Mouse (Mus musculus) brain, embryonic 14.5 days (tissue): ENCODE data around the gene Nckap5.

ENCODE experiments used
- CTCF ChIP-seq: fragments of 200-500 bp; IDR thresholded peaks from 2 replicates; pipeline ENCODE4 v1.5.1; 2012; ENCODE audit warnings: inconsistent platforms, mild to moderate bottlenecking, moderate library complexity, borderline replicate concordance; ENCODE audit not compliant: insufficient read depth, insufficient read length; ENCODE audit errors: extremely low read depth
- POLR2A ChIP-seq: fragments of 200-500 bp; IDR thresholded peaks from 2 replicates; pipeline ENCODE4 v1.6.1; 2012; ENCODE audit warnings: mild to moderate bottlenecking, inconsistent platforms, borderline replicate concordance; ENCODE audit not compliant: poor library complexity, insufficient read depth, insufficient read length, severe bottlenecking; ENCODE audit errors: extremely low read depth

DNA sequence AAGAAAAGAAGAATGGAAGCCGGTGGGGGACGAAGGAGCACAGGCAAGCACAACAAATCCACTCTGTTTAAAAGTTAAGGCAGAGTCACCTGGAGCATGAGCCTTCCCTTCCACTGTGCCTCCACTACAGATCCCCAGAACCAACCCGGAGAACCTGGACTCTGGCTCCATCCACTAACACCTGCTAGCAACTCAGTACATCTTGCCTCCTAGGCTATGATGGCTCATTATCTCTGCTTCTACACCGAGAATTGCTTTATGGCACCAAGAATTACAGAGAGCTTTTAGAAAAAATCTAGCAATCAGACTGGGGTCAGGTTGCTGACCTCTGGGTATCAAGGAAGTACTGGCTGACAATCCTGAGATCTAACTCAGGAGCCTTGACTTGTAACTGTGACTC is 153.3 kb downstream of the Nckap5 start:
- TF ChIP-seq CTCF, result no peak
- TF ChIP-seq POLR2A, result no peak
